Mouse (Mus musculus): ENCODE measurements around the gene Gm20075. TPM values are rescaled to one million over a fixed set of nuclear protein-coding genes. Genes with fewer than 3 reads are reported as not detected.

Gm20075 gene
- polyA plus RNA-seq, 1 experiment from 2014 or later: 32.0 TPM

DNA sequence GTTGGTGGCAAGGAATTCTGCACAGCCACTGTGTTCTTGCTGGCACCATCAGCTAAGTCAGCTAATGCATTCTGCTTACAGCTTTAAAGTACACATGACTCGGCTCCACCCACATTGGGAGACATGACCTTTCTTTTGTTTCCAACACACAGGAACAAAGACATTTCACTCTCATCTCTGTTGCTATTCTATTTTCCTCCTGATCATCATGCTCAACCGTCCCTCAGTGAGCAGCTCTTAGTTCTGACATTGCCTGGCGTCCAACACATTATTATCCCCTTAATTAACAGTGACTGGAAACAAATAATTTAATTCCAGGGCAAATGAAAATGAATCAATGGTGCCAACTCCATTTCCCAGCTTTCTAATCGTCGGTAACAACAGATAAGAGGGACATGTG, 35.8 kb downstream of the Gm20075 start:
- Histone ChIP-seq H3K27ac (no peak overlapping the region), H3K27me3 (no peaks in the 10 kb centered on the region), H3K4me2 (replicated peaks) (no peak overlapping the region), H3K4me1 (no peaks in the 10 kb centered on the region), H3K9me3 (no peaks in the 10 kb centered on the region), H3K36me3 (no peaks in the 10 kb centered on the region), H3K4me3 (no peak overlapping the region), H3K9ac (no peak overlapping the region)
- WGBS: 73% methylated on average over 5 of the region's 5 CpGs
- no peak for ATAC-seq (ENCODE audit: insufficient number of reproducible peaks, insufficient read depth, low FRiP score, low TSS enrichment)

DNA sequence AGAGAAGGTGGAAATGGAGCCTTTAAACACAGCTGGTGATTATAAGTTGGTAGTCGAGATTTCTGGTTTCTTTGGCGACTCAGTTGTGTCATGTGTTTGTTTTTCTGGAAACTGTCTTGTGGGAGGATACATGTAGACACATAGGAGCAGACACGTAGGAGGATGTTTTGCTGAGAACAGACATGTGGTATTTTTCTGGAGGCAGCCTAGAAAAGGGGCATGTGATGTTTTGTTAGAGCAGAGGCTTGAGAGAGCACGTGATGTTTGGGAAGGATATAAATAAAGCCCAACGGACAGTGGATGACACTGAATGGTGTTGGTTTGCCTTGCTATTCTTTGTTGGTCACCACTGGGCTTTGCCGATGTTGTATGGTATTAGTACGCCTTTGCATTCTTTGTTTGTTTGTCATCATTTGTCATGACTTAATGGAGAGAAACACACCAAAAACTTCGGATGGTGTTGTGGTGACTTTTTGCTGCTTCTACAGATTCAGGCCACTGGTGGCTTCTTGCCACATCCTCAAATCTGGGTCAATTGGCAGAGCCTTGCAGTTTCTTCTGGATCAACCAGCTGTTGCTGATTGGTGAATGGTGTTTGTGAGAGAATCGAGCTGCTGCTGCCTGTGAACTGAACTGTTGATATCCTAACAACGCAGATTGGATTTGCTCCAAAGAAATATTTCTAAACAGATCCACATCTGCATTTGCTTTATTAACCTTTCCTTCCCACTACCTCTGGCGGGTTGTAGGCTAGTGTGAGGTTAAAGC, 40.7 kb downstream of the Gm20075 start:
- Histone ChIP-seq H3K27me3 (no peaks in the 10 kb centered on the region), H3K36me3 (no peaks in the 10 kb centered on the region), H3K27ac (no peak overlapping the region), H3K4me2 (replicated peaks) (no peak overlapping the region), H3K4me1 (no peaks in the 10 kb centered on the region), H3K9me3 (no peaks in the 10 kb centered on the region), H3K9ac (no peak overlapping the region), H3K4me3 (no peak overlapping the region)
- 78% methylated on average over 11 of the region's 11 CpGs for WGBS
- ATAC-seq (ENCODE audit: insufficient number of reproducible peaks, insufficient read depth, low FRiP score, low TSS enrichment): no peak

DNA sequence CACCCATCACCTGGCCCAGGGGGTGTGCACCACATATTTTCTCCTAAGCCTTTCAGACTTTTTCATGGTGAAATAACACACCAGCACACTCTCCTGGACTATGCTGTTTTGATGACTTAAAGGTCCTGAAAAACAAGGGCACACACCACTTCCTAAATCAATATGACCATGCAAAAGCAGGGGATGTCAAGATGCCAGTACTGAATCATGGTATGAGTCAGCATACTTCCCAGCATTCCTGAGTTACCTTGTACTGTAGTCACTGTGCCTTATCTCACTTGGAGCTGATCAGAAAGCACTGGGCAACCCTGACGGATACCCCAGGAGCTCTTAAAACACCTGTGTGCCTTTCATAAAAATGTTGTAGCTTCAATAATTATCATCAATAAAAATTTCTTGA, 41.6 kb downstream of the Gm20075 start:
- no peaks in the 10 kb centered on the region for H3K4me1 ChIP-seq
- H3K27ac ChIP-seq: no peak overlapping the region
- no peaks in the 10 kb centered on the region for H3K36me3 ChIP-seq
- no peak for ATAC-seq (ENCODE audit: insufficient number of reproducible peaks, insufficient read depth, low FRiP score, low TSS enrichment)
- H3K9ac ChIP-seq: no peak overlapping the region
- H3K4me3 ChIP-seq: no peak overlapping the region
- H3K9me3 ChIP-seq: no peaks in the 10 kb centered on the region
- 81% methylated on average over 1 of the region's 1 CpGs for WGBS
- H3K27me3 ChIP-seq: no peaks in the 10 kb centered on the region
- H3K4me2 ChIP-seq (replicated peaks): no peak overlapping the region

DNA sequence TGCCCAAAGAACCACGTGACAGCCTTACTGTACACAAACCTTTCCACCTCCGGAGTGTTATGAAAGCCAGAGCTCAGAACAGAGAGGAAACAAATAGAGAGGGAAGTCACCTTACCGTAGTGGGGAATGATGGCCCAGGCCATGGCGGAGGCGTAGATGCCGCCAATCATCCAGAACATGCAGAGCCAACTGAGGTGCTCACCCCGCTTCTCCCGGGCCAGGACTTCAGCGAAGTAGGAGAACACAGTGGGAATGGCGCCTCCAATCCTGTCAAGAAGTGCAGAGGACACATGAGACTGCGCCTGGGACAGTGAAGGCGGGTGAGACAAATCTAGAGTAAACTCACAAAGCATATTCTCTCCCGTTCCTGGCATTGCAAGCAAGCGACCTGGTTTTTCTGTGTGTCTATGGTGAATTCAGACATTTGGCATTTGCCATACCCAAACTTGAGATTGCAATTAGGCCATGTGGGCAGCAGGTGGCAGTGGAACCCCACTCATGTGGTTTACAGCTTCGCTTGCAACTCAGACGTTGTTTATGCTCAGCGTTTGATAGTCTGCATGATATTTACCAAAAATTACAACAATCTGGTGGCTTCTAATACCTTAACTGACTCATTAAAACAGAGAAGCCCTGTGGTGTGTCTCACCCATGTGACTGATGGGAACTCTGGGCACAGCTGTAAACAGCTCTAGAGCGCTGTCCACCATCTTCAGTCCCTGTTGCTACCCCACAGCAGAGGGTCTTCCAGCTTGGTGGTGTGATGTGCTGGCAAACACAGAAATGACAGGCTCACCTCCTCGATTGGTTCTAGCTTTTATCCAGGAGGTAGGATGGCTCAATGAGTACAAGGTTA, 50.6 kb downstream of the Gm20075 start:
- WGBS: 60% methylated on average over 19 of the region's 19 CpGs
- Histone ChIP-seq H3K9me3 (no peaks in the 10 kb centered on the region), H3K4me2 (replicated peaks) (no peak overlapping the region), H3K27me3 (no peaks in the 10 kb centered on the region), H3K4me3 (no peak overlapping the region), H3K9ac (no peak overlapping the region), H3K36me3 (no peaks in the 10 kb centered on the region), H3K27ac (no peak overlapping the region), H3K4me1 (no peaks in the 10 kb centered on the region)
- no peak for ATAC-seq (ENCODE audit: insufficient number of reproducible peaks, insufficient read depth, low FRiP score, low TSS enrichment)

Other genes with a start within 250 kb of the Gm20075 start
- 13.9 and 16.6 TPM in 2 replicates for gene Iqgap2, start 189.5 kb downstream of the Gm20075 start, polyA plus RNA-seq (2016; fragmentation: Nextera tagmentation; extraction: Ambion mirVana)
- not detected in 2 replicates for gene Gm17190, start 678 bp upstream of the Gm20075 start, polyA plus RNA-seq (2016; fragmentation: Nextera tagmentation; extraction: Ambion mirVana)
- gene Sv2c, start 51.2 kb upstream of the Gm20075 start, polyA plus RNA-seq (2016; fragmentation: Nextera tagmentation; extraction: Ambion mirVana): 1.5 and 1.6 TPM in 2 replicates

Measured in embryonic facial prominence, embryonic 12.5 days (tissue).